Mouse (Mus musculus) lung, adult 10 weeks (tissue): ENCODE results near the gene A830005F24Rik. TPM values are rescaled to one million over a fixed set of nuclear protein-coding genes. Genes with fewer than 3 reads are reported as not detected.

Experiments
- polyA plus RNA-seq: library from polyadenylated mRNA; stranded (reverse); fragments of 350-450 nt; fragmentation: Illumina TruSeq; extraction: RNeasy Lipid Tissue Mini Kit (QIAGEN cat#74804); gene quantifications from one replicate; pipeline ENCODE4 v1.2.3, GENCODE M21; 2014; ENCODE audit warnings: low read depth, low replicate concordance; ENCODE audit not compliant: insufficient read depth

A830005F24Rik gene
- not detected for polyA plus RNA-seq

GRCm38 (mm10) chr13:48513003-48513929 lies at the start of gene A830005F24Rik, which contains the start of gene Zfp169:
Gene A830005F24Rik (plus strand): TSS chr13:48513570.
Gene Zfp169 (minus strand): TSS chr13:48513451.

Other genes starting within 250 kb of the A830005F24Rik start
- 1.1 TPM for gene Zfp169, start 119 bp upstream of the A830005F24Rik start, polyA plus RNA-seq
- 3.4 TPM for gene Ptpdc1, start 112.1 kb downstream of the A830005F24Rik start, polyA plus RNA-seq
- not detected for gene Barx1, start 149.4 kb downstream of the A830005F24Rik start, polyA plus RNA-seq